Mouse (Mus musculus): ENCODE results near the gene Krtap16-1.

Krtap16-1 gene

GRCm38 (mm10) chr11:99964213-99964612, 22.2 kb downstream of the Krtap16-1 start:
- no peak for DNase-seq (ENCODE audit: low spot score in 2 of 2)

- no peak for DNase-seq (ENCODE audit: low spot score in 2 of 2)
These were observed 38.2 kb downstream of the Krtap16-1 start, which contains the start of gene Krtap9-5 for GRCm38 (mm10) chr11:99948175-99948574. Gene Krtap9-5 (plus strand): TSS chr11:99948475.

DNA sequence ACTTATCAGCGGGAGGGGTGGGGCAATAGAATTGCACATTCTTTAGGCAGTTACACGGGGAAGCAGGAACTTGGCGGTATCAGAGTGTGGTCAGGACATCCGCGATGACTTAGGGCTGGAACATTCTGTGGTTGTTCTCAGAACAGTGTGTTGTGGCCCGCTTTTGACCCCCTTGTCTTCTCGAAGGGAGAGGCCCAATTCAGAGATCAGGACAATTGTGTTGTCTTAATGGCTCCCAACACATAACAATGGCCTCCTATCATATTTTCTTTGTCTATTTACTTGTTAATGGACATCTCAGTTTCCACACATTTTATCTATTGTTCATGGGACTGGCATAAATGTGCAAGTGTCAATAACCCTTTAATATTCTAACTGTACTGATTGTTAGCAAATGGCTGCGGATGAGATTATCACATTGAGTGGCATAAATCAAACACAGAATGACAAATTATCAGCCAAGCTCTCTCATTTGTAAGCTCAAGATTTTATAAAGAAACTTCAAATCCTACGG, 48.6 kb downstream of the Krtap16-1 start:
- no peak for DNase-seq (ENCODE audit: low spot score in 2 of 2)

DNA sequence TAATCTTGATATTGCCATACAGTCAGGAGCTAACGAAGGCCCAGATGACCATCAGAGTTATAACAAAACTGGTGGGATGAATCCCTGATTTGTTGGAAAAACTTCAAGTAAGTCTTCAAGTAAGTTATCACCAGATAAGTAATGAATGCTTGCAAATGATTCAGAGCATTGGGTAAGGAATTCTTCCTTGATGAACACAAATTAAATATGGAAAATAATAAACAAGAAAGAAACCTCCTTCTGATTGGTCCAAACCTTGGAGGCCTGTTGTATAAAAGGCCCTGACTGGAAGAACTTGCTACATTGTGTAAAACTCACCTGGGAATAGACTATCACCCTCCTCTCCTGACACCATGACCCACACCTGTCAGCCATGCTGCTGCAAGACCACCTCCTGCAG, 50.4 kb downstream of the Krtap16-1 start, which contains the start of gene Krtap31-2:
Gene Krtap31-2, plus strand, starts transcription at position 301 of the 400 bp plus-strand sequence.
- DNase-seq (ENCODE audit: low spot score in 2 of 2), result no peak

Data from left cerebral cortex, adult 9 months (tissue).